Mouse (Mus musculus) B cell, adult 2 months (primary cell): ENCODE measurements around the gene Osbpl5.
A peak's percentile ranks its signal among the peaks of the same experiment; 100 is the strongest.

Source experiments
- DNase-seq, 2 experiments: peaks; one replicate each; pipeline ENCODE4 v3.0.0; 2022

Gene Osbpl5

GRCm38 (mm10) chr7:143756125-143757026 lies at the start of gene Osbpl5:
Gene Osbpl5, minus strand, starts transcription at chr7:143756985.
- DNase-seq, result no peak

- no peak for DNase-seq
These were observed 48.4 kb upstream of the Osbpl5 start for GRCm38 (mm10) chr7:143805199-143805624.

GRCm38 (mm10) chr7:143801195-143802065 lies 44.6 kb upstream of the Osbpl5 start:
- DNase-seq, result no peak

GRCm38 (mm10) chr7:143800770-143801169 lies 44.0 kb upstream of the Osbpl5 start:
- DNase-seq, result no peak

- DNase-seq, result no peak
These were observed 42.0 kb upstream of the Osbpl5 start for GRCm38 (mm10) chr7:143798783-143799182.

GRCm38 (mm10) chr7:143793121-143793520 lies 36.3 kb upstream of the Osbpl5 start:
- DNase-seq, result peak; percentile 79 to 84

- no peak for DNase-seq
These were observed 35.7 kb upstream of the Osbpl5 start for GRCm38 (mm10) chr7:143792336-143792985.

GRCm38 (mm10) chr7:143783996-143784829 lies 27.4 kb upstream of the Osbpl5 start, which contains the start of gene Mrgpre:
Gene Mrgpre, minus strand, starts transcription at chr7:143784500.
- peak; percentile 67 to 70 for DNase-seq

- DNase-seq, result no peak
These were observed 26.7 kb upstream of the Osbpl5 start for GRCm38 (mm10) chr7:143783378-143783995.

GRCm38 (mm10) chr7:143777375-143777774 lies 20.6 kb upstream of the Osbpl5 start:
- no peak for DNase-seq

GRCm38 (mm10) chr7:143776137-143776536 lies 19.4 kb upstream of the Osbpl5 start:
- DNase-seq, result no peak

- DNase-seq, result no peak
These were observed 12.7 kb upstream of the Osbpl5 start for GRCm38 (mm10) chr7:143769461-143769860.

GRCm38 (mm10) chr7:143768267-143768666 lies 11.5 kb upstream of the Osbpl5 start:
- DNase-seq, result no peak

GRCm38 (mm10) chr7:143766893-143767292 lies 10.1 kb upstream of the Osbpl5 start, which contains the start of gene Mrgprg:
Gene Mrgprg, minus strand, starts transcription at chr7:143766993.
- DNase-seq, result no peak

- no peak for DNase-seq
These were observed 8.2 kb upstream of the Osbpl5 start for GRCm38 (mm10) chr7:143764876-143765530.

GRCm38 (mm10) chr7:143763794-143764193 lies 7.0 kb upstream of the Osbpl5 start:
- DNase-seq, result peak; percentile 45 to 51

- no peak for DNase-seq
These were observed 2.2 kb upstream of the Osbpl5 start for GRCm38 (mm10) chr7:143758956-143759355.

GRCm38 (mm10) chr7:143757696-143758095 lies 911 bp upstream of the Osbpl5 start:
- no peak for DNase-seq

GRCm38 (mm10) chr7:143757027-143757390 lies 224 bp upstream of the Osbpl5 start:
- DNase-seq, result peak; percentile 74 to 75

GRCm38 (mm10) chr7:143755357-143756124 lies 1.2 kb downstream of the Osbpl5 start:
- DNase-seq, result no peak
